Mouse (Mus musculus): ENCODE results near the gene Pla1a. TPM values are rescaled to one million over a fixed set of nuclear protein-coding genes. Genes with fewer than 3 reads are reported as not detected.

Pla1a gene
- polyA plus RNA-seq, 1 experiment from 2014 or later, result 0.23 TPM

DNA sequence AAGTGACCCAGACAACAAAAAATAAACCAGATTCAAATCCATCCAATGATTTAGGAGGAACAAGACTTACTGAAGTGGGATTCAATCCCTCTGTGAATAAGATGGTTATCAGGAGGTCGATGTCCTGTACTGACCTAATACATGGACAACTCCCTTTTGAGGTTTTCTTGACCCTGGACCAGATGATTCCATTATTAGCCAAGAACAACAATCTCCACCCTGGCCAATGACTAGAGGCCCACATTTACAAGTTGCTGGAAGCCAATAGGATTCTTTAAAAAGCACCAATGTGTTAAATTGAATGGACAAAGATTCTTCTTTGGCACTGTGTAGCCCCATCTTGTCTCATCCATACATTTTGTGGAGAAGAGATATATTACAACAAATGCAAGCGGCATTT, 7.6 kb downstream of the Pla1a start:
- Histone ChIP-seq H3K27me3 (ENCODE audit: control insufficient read depth, insufficient read depth, low read length) (no peaks in the 10 kb centered on the region), H3K27ac (ENCODE audit: low read depth, low read length) (no peak overlapping the region), H3K4me2 (no peak overlapping the region), H3K4me1 (ENCODE audit: control insufficient read depth, insufficient read depth, low read length) (no peaks in the 10 kb centered on the region), H3K4me3 (ENCODE audit: low read depth, low read length) (no peak overlapping the region), H3K9me3 (ENCODE audit: control insufficient read depth, low read length) (no peaks in the 10 kb centered on the region), H3K9ac (ENCODE audit: low read length) (no peak overlapping the region), H3K36me3 (ENCODE audit: control insufficient read depth, insufficient read depth, low read length) (no peaks in the 10 kb centered on the region)
- DNase-seq (ENCODE audit: low spot score, missing footprints), result peak; percentile 72
- no peak for ATAC-seq (ENCODE audit: low FRiP score)
- 93% methylated on average over 2 of the region's 2 CpGs for WGBS

DNA sequence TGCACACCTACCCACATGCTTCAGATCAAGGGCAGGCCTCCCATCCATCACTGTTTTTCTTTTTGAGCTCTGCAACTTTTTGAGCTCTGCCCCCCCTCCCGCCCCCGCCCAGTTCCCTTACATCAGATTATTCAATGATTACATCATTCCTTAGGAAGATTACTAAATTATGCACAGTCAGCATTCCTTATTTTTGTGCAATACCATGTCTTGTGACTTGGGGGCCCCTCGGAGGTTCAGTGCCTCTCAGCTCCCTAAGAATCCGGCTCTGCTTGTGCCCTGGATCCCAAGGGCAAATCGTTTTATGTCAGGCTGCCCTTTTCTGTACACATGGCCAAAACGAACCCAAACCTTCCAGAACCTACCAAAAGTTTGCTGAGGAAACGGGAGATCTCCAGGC, 18.0 kb downstream of the Pla1a start:
- H3K9me3 ChIP-seq (ENCODE audit: control insufficient read depth, low read length), result no peaks in the 10 kb centered on the region
- H3K36me3 ChIP-seq (ENCODE audit: control insufficient read depth, insufficient read depth, low read length), result no peaks in the 10 kb centered on the region
- no peak overlapping the region for H3K27ac ChIP-seq (ENCODE audit: low read depth, low read length)
- H3K4me3 ChIP-seq (ENCODE audit: low read depth, low read length), result no peak overlapping the region
- no peaks in the 10 kb centered on the region for H3K4me1 ChIP-seq (ENCODE audit: control insufficient read depth, insufficient read depth, low read length)
- no peaks in the 10 kb centered on the region for H3K27me3 ChIP-seq (ENCODE audit: control insufficient read depth, insufficient read depth, low read length)
- WGBS, result 86% methylated on average over 7 of the region's 7 CpGs
- H3K9ac ChIP-seq (ENCODE audit: low read length), result no peak overlapping the region
- no peak for ATAC-seq (ENCODE audit: low FRiP score)
- no peak overlapping the region for H3K4me2 ChIP-seq
- peak; percentile 67 for DNase-seq (ENCODE audit: low spot score, missing footprints)

DNA sequence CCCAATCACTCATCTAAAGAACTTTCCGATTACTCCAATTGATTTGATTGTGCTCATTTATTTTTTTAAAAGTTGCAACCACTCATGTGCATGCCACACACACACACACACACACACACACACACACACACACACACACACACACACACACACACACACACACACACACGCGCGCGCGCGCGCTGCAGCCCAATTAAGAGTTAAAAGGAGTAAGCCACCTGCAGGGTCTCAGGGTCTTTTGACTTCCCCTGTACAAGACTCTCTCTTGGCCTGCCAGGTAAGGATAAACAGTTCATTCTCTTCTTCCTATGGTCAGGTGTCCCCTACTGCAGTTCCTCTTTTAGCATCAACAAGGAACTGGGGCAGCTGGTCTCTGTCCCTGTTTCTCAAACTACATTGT, 24.5 kb downstream of the Pla1a start:
- Histone ChIP-seq H3K4me3 (ENCODE audit: low read depth, low read length) (no peak overlapping the region), H3K4me1 (ENCODE audit: control insufficient read depth, insufficient read depth, low read length) (no peaks in the 10 kb centered on the region), H3K9me3 (ENCODE audit: control insufficient read depth, low read length) (no peaks in the 10 kb centered on the region), H3K27ac (ENCODE audit: low read depth, low read length) (no peak overlapping the region), H3K4me2 (no peak overlapping the region), H3K9ac (ENCODE audit: low read length) (no peak overlapping the region), H3K36me3 (ENCODE audit: control insufficient read depth, insufficient read depth, low read length) (no peaks in the 10 kb centered on the region), H3K27me3 (ENCODE audit: control insufficient read depth, insufficient read depth, low read length) (no peaks in the 10 kb centered on the region)
- ATAC-seq (ENCODE audit: low FRiP score) (no peak), DNase-seq (ENCODE audit: low spot score, missing footprints) (no peak)
- WGBS, result over 99% methylated on average over 8 of the region's 8 CpGs

GRCm38 (mm10) chr16:38407584-38407983, 25.4 kb downstream of the Pla1a start:
- DNase-seq (ENCODE audit: low spot score, missing footprints), result no peak
- Histone ChIP-seq H3K9ac (ENCODE audit: low read length) (no peak overlapping the region), H3K27ac (ENCODE audit: low read depth, low read length) (no peak overlapping the region), H3K36me3 (ENCODE audit: control insufficient read depth, insufficient read depth, low read length) (no peaks in the 10 kb centered on the region), H3K9me3 (ENCODE audit: control insufficient read depth, low read length) (no peaks in the 10 kb centered on the region), H3K4me1 (ENCODE audit: control insufficient read depth, insufficient read depth, low read length) (no peaks in the 10 kb centered on the region), H3K27me3 (ENCODE audit: control insufficient read depth, insufficient read depth, low read length) (no peaks in the 10 kb centered on the region), H3K4me3 (ENCODE audit: low read depth, low read length) (no peak overlapping the region), H3K4me2 (no peak overlapping the region)
- ATAC-seq (ENCODE audit: low FRiP score), result no peak
- 39% methylated on average over 5 of the region's 5 CpGs for WGBS

DNA sequence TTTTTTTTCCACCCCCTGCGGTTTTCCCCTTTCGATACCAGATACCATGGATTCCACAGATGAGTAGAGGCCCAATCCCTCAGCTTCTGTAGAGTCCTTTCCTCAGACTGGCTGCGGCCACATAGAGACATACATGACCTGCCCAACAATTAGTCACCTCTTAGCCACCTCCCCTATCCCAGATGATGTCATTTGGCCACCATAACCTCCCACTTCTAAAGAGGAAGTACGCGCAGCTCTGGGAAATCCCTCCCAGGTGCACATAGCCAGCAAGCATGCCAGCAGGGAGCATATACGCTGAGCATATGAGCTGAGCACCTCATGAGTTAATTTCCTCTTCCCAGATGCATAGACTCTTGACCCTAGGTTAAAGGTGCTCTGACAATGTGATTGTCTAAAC, 26.2 kb downstream of the Pla1a start:
- H3K4me3 ChIP-seq (ENCODE audit: low read depth, low read length), result no peak overlapping the region
- H3K27me3 ChIP-seq (ENCODE audit: control insufficient read depth, insufficient read depth, low read length), result no peaks in the 10 kb centered on the region
- no peaks in the 10 kb centered on the region for H3K4me1 ChIP-seq (ENCODE audit: control insufficient read depth, insufficient read depth, low read length)
- ATAC-seq (ENCODE audit: low FRiP score), result no peak
- H3K36me3 ChIP-seq (ENCODE audit: control insufficient read depth, insufficient read depth, low read length), result no peaks in the 10 kb centered on the region
- H3K27ac ChIP-seq (ENCODE audit: low read depth, low read length), result no peak overlapping the region
- no peak overlapping the region for H3K4me2 ChIP-seq
- no peak overlapping the region for H3K9ac ChIP-seq (ENCODE audit: low read length)
- 82% methylated on average over 6 of the region's 6 CpGs for WGBS
- no peaks in the 10 kb centered on the region for H3K9me3 ChIP-seq (ENCODE audit: control insufficient read depth, low read length)
- DNase-seq (ENCODE audit: low spot score, missing footprints), result no peak

GRCm38 (mm10) chr16:38406293-38406692, 26.7 kb downstream of the Pla1a start:
- Histone ChIP-seq H3K27me3 (ENCODE audit: control insufficient read depth, insufficient read depth, low read length) (no peaks in the 10 kb centered on the region), H3K4me1 (ENCODE audit: control insufficient read depth, insufficient read depth, low read length) (no peaks in the 10 kb centered on the region), H3K27ac (ENCODE audit: low read depth, low read length) (no peak overlapping the region), H3K9me3 (ENCODE audit: control insufficient read depth, low read length) (no peaks in the 10 kb centered on the region), H3K4me3 (ENCODE audit: low read depth, low read length) (no peak overlapping the region), H3K9ac (ENCODE audit: low read length) (no peak overlapping the region), H3K36me3 (ENCODE audit: control insufficient read depth, insufficient read depth, low read length) (no peaks in the 10 kb centered on the region), H3K4me2 (no peak overlapping the region)
- ATAC-seq (ENCODE audit: low FRiP score) (no peak), DNase-seq (ENCODE audit: low spot score, missing footprints) (no peak)
- 78% methylated on average over 5 of the region's 5 CpGs for WGBS

DNA sequence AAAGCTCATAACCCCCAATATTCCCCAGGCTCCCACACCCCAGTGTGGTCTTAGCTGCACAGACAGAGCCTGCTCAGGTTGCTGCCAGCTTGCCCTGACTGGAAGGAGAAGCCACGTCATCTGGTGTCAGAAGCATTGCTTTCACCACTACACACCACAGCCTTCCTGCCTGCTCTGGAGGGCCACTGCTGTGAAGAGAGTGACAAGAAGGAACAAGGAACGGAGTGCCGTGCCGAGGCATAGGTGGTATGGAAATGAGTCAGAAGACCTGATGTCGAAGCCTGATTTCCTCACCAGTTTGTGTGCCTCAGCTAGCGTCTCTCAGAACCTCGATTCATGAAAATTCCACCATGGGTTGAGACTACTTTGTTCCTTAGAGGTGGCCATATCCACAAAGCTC, 29.3 kb downstream of the Pla1a start:
- WGBS, result 90% methylated on average over 7 of the region's 7 CpGs
- H3K27ac ChIP-seq (ENCODE audit: low read depth, low read length), result no peak overlapping the region
- H3K36me3 ChIP-seq (ENCODE audit: control insufficient read depth, insufficient read depth, low read length), result no peaks in the 10 kb centered on the region
- H3K4me1 ChIP-seq (ENCODE audit: control insufficient read depth, insufficient read depth, low read length), result peaks cover 7% of the 10 kb centered on the region; the same call in 1 of the 2 replicates
- DNase-seq (ENCODE audit: low spot score, missing footprints) (no peak), ATAC-seq (ENCODE audit: low FRiP score) (no peak)
- no peak overlapping the region for H3K4me2 ChIP-seq
- no peaks in the 10 kb centered on the region for H3K9me3 ChIP-seq (ENCODE audit: control insufficient read depth, low read length)
- H3K27me3 ChIP-seq (ENCODE audit: control insufficient read depth, insufficient read depth, low read length), result no peaks in the 10 kb centered on the region
- no peak overlapping the region for H3K9ac ChIP-seq (ENCODE audit: low read length)
- H3K4me3 ChIP-seq (ENCODE audit: low read depth, low read length), result no peak overlapping the region

- no peak overlapping the region for H3K4me2 ChIP-seq
- ATAC-seq (ENCODE audit: low FRiP score), result no peak
- no peak overlapping the region for H3K4me3 ChIP-seq (ENCODE audit: low read depth, low read length)
- no peak overlapping the region for H3K27ac ChIP-seq (ENCODE audit: low read depth, low read length)
- H3K36me3 ChIP-seq (ENCODE audit: control insufficient read depth, insufficient read depth, low read length), result no peaks in the 10 kb centered on the region
- 67% methylated on average over 6 of the region's 6 CpGs for WGBS
- no peaks in the 10 kb centered on the region for H3K9me3 ChIP-seq (ENCODE audit: control insufficient read depth, low read length)
- peaks cover 7% of the 10 kb centered on the region; the same call in 1 of the 2 replicates for H3K4me1 ChIP-seq (ENCODE audit: control insufficient read depth, insufficient read depth, low read length)
- H3K9ac ChIP-seq (ENCODE audit: low read length), result no peak overlapping the region
- no peaks in the 10 kb centered on the region for H3K27me3 ChIP-seq (ENCODE audit: control insufficient read depth, insufficient read depth, low read length)
- no peak for DNase-seq (ENCODE audit: low spot score, missing footprints)
These were observed 31.5 kb downstream of the Pla1a start for GRCm38 (mm10) chr16:38401468-38401867.

GRCm38 (mm10) chr16:38400311-38400960, 32.5 kb downstream of the Pla1a start:
- peaks cover 7% of the 10 kb centered on the region; the same call in 1 of the 2 replicates for H3K4me1 ChIP-seq (ENCODE audit: control insufficient read depth, insufficient read depth, low read length)
- WGBS, result 75% methylated on average over 9 of the region's 9 CpGs
- H3K4me2 ChIP-seq, result peak overlapping the region; percentile 53; the same call in 1 of the 2 replicates
- no peak overlapping the region for H3K27ac ChIP-seq (ENCODE audit: low read depth, low read length)
- DNase-seq (ENCODE audit: low spot score, missing footprints) (no peak), ATAC-seq (ENCODE audit: low FRiP score) (peak; percentile 54)
- peak overlapping the region; percentile 53; the same call in 1 of the 2 replicates for H3K9ac ChIP-seq (ENCODE audit: low read length)
- H3K9me3 ChIP-seq (ENCODE audit: control insufficient read depth, low read length), result no peaks in the 10 kb centered on the region
- H3K36me3 ChIP-seq (ENCODE audit: control insufficient read depth, insufficient read depth, low read length), result no peaks in the 10 kb centered on the region
- H3K4me3 ChIP-seq (ENCODE audit: low read depth, low read length), result no peak overlapping the region; the same call in 1 of the 2 replicates
- H3K27me3 ChIP-seq (ENCODE audit: control insufficient read depth, insufficient read depth, low read length), result no peaks in the 10 kb centered on the region
